Mouse (Mus musculus) urinary bladder, postnatal 10 days (tissue): ENCODE results near the gene Cyb5d2.
"Not testable (repeated sequence)": the region's sequence is repeated elsewhere in the genome, so short reads cannot be mapped to it uniquely, and the experiment has no call there.

Source experiments
- DNase-seq: peaks from one replicate; pipeline ENCODE4 v3.0.0; 2022; ENCODE audit warnings: low spot score

Gene Cyb5d2

GRCm38 (mm10) chr11:72772611-72773010 is 23.3 kb downstream of the Cyb5d2 start:
- not testable (repeated sequence) for DNase-seq

GRCm38 (mm10) chr11:72771461-72771860 is 24.5 kb downstream of the Cyb5d2 start:
- DNase-seq: no peak

DNA sequence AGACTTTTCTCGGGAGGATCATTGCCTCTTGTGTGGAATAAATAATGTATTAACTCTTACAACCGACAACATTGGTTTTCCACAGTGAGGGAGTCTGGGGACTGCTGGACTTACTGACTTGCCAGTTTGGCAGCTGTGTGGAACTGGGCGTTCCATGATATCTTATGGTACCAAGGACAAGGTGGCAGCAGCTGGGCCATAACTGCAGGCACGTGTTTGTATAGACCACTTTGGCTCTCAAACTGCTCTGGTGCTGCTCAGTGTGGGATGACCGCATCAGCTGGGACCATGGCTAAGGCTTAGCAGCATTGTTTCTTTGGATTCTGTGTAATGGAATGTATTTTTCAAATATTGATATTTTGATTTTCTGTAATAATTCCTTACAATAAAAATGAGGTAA is 25.1 kb downstream of the Cyb5d2 start:
- DNase-seq: no peak

DNA sequence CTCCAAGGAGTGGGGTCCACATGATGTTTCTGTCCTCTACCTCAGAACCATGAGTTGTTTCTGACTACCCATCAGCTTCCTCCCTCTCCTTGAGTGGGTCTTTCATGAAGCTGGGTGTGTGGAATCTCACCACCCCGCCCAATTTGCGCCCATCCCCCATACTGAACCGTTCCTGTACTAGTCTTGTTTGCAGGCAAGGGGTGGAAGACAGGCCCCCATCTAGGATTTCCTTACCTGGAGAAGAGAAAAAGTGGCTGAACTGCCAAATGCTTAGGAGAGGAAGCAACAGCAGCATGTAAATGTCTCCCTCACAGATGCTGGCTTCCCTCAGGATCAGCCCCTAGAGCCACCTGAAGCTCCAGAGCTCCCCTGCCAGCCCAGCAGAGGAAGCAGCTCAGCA is 25.6 kb downstream of the Cyb5d2 start:
- DNase-seq: no peak

DNA sequence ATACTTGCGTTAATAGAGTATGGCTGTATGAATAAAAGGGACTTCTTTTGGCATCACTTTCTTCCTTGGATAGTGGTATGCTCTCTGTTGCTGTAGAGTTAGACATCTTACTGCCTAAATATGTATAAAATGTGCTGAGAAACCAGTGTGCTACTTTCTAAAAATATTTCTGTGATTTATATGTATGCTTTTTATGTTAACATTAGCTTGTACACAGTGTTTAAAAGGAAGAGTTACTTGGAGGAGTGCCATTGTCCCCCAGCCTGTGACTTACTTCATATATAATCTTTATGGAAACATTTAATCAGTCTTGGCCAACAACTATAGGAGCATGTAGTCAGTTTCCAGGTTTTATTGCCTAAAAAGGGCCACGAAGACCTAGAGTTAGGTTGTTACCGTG is 26.9 kb downstream of the Cyb5d2 start:
- no peak for DNase-seq

DNA sequence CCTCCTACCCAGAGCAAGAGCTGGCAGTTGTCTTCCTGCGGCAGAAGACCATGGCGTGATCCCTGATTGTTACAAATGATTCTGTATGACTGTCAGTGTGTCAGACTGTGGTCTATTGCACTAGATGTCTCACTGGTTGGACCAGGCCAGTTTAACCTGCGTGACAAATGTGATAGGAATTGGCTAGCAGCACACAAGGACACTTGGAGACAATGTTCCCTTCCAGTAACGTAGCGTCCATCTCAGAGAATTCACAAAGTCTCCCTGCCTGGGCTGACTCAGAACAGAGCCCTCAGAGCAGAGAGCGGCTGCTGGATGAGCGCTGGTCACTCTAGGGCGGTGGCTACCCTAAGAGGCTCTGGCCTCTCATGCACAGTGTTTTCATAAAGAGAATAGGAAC is 28.2 kb downstream of the Cyb5d2 start:
- no peak for DNase-seq

DNA sequence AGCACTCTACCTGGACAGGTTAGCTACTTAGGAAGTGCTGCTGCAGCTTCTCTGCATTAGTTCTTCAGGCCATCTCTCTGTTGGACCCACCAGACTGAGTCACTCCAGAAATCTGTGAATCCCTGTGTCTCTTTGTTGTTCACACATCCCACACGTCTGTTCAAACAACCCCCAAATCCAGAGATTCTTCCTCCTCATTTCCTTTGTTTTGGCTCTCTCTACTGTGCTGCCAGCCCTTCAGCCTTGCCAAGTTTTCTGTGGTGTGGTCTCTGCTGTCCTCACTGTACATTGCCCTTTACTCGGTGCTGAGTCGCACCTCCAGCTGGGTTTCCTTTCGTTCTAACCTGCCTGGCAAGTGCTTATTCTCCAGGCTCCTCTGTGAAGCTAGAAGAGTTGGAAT is 31.7 kb downstream of the Cyb5d2 start:
- no peak for DNase-seq

DNA sequence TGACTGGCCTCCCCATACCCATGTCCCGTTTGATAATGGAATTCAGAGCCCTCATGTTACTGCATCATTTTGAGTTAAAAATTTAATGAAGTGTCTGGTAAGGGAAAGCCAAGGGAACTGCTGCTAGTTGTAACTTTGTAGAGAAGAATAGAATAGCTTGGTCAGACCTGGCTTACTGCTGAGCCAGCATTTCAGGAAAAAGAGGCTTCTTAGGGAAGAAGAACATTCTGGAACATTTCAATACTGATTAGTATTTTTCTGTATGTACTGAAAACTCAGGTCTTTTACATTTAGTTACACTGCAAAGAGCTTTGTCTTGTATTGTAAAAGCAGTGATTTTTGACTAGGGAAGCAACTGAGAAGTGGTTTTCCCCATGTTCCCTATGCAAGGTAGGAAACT is 35.2 kb downstream of the Cyb5d2 start:
- DNase-seq: no peak

GRCm38 (mm10) chr11:72759581-72759980 is 36.4 kb downstream of the Cyb5d2 start:
- no peak for DNase-seq

DNA sequence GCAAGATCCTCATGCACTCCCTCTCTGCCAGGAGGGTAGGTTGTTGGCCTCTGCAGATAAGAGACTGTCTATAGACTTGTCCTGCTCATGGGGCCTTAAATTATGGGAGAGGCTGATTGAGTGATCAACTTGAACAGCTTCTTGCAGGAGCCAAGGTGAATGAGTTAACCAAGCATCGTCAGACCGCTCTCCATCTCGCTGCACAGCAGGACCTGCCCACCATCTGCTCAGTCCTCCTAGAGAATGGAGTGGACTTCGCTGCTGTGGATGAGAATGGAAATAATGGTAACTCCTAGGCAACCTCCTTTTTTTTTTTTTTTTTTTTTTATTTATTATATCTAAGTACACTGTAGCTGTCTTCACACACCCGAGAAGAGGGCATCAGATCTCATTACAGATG is 37.6 kb downstream of the Cyb5d2 start:
- no peak for DNase-seq

- no peak for DNase-seq
These were observed 44.0 kb downstream of the Cyb5d2 start for GRCm38 (mm10) chr11:72751956-72752355.

DNA sequence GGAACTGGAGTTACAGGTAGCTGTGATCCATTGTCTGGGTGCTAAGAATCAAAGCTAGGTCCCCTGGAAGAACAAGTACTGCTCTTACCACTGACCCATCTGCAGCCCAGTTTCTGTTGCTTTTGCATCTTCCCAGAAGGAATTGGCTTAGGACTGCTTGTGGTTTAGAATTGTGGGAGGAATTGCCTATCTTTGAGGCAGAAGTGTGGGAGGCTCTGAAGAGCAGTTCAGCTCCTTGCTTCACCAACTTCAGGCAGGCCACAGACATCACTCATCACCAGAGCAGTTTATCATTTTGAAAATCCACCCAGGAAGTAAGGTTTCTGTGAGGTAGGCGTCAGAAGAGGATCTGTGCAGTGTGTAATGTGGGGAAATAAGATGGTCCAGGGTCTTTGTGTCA is 56.9 kb downstream of the Cyb5d2 start:
- no peak for DNase-seq

- DNase-seq: not testable (repeated sequence)
These were observed 58.4 kb downstream of the Cyb5d2 start for GRCm38 (mm10) chr11:72737517-72737916.

DNA sequence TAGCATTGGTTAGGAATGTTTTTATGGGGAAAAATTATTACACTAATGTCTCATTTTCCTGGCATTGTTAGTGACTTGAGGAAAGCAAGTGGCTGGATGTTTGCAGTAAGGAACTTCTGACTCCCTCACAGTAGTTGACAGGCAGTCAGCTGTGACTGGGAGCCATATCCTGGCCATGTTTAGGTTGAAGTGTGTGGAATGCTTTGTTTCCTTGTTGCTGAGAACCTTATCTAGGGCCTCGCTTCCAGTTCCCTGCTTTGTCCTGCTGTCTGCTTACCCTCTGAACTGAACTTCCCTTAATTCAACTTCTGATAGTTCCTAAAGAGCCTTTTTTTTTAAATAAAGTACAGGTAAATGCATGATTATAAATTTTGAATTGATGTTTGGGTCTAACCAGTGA is 59.6 kb downstream of the Cyb5d2 start:
- no peak for DNase-seq

GRCm38 (mm10) chr11:72735519-72735860 is 60.5 kb downstream of the Cyb5d2 start:
- no peak for DNase-seq

DNA sequence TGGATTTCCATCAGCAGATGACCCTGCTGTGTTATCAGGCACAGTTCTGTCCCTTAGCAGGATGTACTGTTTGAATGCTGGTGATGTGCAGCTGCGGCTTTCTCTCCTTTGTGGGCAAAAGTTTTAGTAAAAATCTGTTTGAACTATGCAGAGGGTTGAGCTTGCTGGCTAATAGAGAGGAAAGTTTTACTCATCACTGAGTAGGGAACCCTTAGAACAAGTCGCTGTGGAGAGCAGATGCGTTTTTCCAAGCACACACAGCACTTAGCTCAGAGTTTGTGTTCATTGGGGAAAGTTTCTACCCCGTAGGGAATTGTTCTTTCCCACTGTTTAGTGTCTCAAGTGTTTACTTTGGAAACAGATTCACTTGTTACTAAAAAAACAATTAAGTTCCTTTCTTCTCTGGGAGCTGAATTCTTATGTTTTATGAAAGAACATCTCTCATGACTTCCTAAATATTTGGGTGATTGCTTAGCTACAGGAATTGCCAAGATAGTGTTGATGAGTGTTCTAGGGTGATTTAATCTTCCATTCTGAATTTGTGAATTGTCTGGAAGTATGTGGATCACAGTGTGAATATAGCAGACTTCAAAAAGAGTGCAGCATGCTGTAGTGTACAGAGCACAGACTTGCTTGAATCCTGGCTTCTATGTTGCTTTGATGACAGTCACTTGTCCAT is 61.0 kb downstream of the Cyb5d2 start:
- DNase-seq: no peak

GRCm38 (mm10) chr11:72733736-72734135 is 62.2 kb downstream of the Cyb5d2 start:
- no peak for DNase-seq
